Mouse (Mus musculus) ovary, postnatal 14 days (tissue): ENCODE results near the gene Gpd1.

Experiments
- DNase-seq: peaks from one replicate; pipeline ENCODE4 v3.0.0; 2022; ENCODE audit warnings: low spot score

Gene Gpd1

GRCm38 (mm10) chr15:99701999-99702900 lies 15.1 kb upstream of the Gpd1 start, which contains the start of gene Smarcd1:
Gene Smarcd1, plus strand, starts transcription at chr15:99702129.
- peak; percentile 97 for DNase-seq

GRCm38 (mm10) chr15:99703104-99703503 lies 14.2 kb upstream of the Gpd1 start:
- DNase-seq: no peak

DNA sequence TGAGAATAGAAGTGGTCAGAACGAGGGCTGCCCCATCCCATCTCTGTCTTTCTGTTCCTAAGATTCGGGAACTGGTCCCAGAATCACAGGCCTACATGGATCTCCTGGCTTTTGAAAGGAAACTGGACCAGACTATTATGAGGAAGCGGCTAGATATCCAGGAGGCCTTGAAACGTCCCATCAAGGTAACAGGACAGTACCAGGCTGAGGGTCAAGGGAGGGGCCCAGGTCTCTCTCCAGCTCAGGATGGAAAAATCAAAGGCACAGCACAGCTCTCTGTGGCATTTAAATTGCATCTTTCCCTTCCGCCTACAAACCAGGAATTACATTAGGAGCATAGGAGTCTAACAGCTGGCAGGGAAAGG lies 13.7 kb upstream of the Gpd1 start:
- DNase-seq: no peak

GRCm38 (mm10) chr15:99704041-99704681 lies 13.2 kb upstream of the Gpd1 start:
- no peak for DNase-seq

DNA sequence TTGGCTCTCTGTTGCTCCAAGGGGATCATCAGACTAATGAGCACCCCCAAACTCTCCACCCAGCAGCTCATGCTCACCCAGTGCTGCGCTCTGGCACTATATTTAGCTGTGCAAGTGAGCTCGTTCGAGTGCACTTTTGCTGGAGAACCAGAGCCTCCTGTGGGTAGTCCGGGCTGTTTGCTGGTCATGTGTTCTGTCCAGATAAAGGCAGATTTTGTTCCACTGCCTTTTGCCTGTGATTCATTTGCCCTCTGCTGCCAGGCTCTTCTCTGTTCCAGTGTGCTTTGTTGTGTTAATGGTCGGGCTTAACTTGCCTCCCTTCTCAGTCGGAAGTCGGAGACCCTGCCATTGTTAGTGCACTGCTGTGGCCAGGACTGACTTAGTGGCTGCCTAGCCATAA lies 12.4 kb upstream of the Gpd1 start:
- DNase-seq: no peak

- DNase-seq: no peak
Measured at GRCm38 (mm10) chr15:99705440-99706048, 11.8 kb upstream of the Gpd1 start, which contains the start of gene Gm17349. Gene Gm17349, minus strand, starts transcription at chr15:99705490.

DNA sequence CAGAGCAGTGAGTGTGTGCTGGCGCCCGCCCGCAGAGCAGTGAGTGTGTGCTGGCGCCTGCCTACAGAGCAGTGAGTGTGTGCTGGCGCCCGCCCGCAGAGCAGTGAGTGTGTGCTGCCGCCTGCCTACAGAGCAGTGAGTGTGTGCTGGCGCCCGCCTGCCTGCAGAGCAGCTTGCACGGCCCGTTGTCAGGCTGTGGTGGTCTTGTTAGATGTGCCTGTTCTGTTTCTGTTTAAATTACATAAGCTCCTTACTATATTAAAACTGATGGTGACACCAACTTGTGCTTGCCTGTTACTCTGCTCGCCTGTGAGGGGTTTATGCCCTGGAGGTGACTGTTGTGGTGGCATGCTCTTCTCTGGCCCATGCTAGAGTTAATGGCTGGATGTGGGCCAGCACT lies 9.1 kb upstream of the Gpd1 start:
- DNase-seq: no peak

DNA sequence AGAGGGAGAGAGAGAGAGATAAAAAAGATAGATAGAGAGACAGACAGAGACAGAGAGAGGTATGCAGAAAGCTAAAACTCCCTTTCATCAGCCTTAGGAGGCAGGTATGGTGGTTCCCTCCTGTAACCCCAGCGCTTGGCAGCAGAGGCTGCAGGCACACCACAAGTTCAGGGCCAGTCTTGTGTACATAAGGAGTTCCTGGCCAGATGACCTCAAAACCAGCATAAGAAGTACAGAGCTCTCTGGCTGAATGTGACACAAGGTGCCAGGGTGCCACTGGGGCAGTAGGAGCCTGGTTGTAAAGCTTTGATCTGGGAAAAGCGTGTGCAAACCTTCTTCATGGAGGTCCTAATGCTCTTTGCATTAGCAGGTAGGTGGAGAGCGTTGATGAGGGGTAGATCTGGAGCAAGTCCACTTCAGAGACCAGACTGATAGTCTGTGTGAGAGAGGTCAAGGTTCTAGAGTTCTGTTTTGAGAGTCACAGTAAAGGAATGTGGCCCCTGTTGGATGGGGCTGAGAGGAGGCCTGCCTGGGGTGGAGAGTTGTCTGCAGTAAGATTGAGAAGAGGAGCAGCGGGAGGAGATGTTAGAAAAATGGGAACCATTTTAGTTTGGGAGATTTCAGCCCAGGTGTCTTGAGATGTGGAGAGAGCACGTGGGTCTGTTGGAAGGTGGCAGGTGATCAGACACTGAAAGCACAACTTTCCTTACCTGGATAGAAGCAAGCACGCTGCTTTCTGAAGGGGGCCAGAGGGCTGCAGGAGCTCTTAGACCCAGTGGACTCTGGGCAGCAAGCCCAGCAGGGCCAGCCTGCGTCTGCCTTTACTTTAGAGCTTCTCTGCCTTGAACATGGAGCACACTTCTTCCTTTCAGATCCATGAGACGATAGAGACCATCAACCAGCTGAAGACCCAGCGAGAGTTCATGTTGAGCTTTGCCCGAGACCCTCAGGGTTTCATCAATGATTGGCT lies 6.8 kb upstream of the Gpd1 start:
- DNase-seq: no peak

- DNase-seq: no peak
Measured at GRCm38 (mm10) chr15:99711491-99711890, 5.8 kb upstream of the Gpd1 start.

DNA sequence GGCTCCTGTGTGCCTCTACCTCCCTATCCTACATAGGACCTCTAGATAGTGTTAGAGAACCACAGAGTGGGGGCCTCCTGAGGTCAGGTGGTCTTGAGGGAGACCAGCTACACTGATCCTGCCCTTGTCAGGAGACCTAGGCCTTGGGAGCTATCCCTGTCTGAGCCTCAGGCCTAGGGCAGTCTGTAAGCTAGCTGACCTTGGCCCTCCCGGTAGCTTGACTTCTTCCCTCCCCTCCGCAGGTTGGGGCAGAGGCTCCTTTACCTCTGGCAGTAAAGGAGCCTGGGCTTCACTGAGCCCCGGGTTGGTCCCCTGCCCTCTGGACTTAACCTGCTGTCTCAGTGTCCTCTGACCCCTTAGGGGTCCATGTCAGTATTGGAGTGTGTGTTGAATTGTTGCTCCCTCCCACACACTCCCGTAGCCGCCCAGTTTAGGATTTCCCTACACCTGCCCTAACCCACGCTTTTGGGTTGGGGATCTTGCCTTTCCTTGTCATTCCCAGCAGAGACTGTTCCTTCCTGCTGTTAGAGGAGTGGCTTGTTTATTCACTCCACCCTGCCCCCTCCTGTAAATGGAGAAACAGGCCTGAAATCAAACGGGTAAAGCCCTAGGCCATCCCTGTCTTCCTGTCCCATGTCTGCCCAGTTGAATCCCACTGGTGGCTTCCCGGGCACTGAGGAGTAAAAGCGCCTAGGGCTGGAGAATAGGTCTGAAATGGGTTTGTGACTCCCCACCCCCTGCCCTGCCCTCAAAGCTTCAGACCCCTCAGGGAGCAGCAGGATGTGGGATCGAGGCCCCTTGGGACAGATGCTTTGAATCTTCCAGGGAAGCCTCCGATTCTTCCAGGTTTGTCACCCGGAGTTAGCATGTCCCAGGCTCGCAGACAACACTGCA lies 4.4 kb upstream of the Gpd1 start:
- no peak for DNase-seq

DNA sequence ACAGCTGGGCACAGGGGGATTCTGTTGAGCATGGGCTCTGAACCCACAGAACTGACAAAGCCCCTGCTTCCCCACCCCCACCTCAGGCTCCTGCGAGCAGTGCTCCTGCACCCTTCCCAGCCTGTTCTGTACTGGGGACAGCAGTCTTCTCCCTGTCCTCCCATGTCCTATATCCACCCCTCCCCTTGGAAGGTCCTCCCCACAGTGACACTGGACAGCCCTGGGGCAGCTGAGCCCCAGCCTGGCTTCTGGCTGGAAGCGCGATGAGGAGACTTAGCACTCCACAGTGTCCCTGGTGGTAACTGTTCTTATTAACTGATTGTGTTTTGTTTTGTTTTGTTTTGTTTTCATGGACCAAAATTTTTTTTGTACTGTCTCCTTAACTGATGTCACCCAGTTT lies 3.7 kb upstream of the Gpd1 start:
- no peak for DNase-seq

DNA sequence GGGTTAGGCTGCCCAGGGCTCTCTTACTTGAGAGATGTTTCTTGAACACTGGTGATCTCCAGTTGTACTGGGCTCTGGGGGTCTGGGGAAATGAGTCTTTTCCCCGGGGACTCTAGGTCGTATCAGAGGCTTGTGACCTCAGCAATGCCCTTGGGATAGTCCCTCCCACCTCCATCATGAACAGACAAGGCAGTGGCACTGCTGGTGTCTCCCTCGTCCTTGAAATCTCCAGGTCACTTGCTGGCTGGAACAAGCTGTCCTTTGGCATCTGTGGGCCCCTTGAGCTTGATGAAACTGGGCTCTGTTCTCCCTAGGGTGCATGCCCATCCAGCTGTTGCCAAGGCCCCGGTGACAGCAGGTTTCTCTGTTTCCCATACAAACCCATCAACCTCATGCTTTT lies 3.1 kb upstream of the Gpd1 start:
- DNase-seq: no peak

- peak; percentile 69 for DNase-seq
Measured at GRCm38 (mm10) chr15:99714858-99715257, 2.5 kb upstream of the Gpd1 start.

DNA sequence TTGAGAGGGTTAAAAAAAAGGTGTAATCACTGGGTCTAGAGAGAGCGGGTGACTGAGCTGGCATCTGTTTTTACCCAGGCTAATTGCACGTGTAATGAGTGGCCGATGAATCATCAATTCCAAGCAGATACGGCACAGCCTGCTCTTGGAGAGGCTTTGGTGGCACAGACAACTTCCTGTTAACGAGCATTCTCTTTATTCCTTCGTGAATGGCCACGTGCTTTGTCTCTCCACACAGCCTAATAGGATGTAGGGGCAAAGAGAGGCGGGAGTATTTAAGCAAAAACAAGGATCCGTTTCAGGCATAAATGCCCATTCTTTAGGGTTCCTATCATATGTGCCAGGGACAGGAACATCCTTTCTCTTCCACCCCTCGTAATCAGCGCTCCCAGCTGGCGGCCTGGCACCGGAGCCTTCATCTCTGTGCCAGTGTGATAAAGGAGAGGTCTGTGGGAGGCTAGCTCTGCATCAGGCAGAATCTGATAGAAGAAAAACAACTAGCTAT lies 1.9 kb upstream of the Gpd1 start:
- DNase-seq: no peak

DNA sequence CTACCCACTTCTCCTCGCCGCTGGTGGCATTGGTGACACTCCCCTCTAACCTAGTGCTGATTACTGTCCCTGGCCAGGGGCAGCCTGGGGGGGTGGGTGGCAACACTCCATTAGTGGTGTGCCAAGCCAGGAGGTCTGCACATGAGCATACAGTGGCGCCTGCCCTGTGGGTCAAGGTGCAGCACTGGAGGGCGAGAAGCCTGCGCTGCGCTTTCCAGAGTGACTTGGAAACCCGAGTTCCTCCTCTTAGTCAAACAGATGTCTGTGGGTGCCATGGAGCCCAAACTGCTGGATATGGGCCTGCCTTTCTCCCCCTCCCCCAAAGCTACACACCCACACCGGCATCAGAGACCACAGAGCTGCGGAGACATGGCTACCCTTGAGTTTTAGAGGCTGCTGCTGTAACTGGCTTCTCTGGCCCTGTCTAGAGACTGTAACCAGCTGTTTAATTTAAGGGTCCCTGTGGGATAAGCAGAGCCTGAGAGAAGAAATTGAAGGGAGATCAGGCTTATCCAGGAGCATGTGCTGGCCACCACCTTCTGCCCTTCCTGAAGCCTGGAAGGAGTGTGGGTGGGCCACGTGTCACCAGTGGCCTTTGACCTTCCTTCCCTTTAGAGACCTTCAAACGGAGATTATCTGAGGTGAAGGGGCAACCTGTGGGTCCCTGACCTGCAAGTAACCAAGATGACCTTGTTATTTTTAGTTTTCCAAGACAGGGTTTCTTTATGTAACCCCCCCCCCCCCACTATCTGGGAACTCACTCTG lies 1.2 kb upstream of the Gpd1 start:
- no peak for DNase-seq

DNA sequence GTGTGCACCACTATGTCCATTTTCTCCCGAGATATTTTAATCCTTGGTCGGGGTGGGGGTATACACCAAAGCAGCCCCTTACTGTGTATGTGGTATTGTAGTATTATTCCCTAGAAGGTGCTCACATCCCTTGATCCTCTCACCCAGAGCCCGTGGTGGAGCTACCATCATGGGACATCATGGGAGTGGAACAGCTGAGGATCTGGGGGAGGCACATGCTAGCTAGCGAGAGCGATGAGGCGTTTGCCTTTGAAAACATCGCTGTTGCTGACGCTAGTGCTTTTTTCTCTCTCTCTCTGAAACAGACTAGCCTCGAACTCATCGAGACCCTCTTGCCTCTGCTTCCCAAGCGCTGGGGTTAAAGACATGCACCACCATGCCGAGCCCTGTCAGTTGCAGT lies 501 bp upstream of the Gpd1 start:
- DNase-seq: no peak

GRCm38 (mm10) chr15:99718461-99719021 lies 1.2 kb downstream of the Gpd1 start:
- no peak for DNase-seq

GRCm38 (mm10) chr15:99719865-99720264 lies 2.5 kb downstream of the Gpd1 start:
- DNase-seq: no peak

DNA sequence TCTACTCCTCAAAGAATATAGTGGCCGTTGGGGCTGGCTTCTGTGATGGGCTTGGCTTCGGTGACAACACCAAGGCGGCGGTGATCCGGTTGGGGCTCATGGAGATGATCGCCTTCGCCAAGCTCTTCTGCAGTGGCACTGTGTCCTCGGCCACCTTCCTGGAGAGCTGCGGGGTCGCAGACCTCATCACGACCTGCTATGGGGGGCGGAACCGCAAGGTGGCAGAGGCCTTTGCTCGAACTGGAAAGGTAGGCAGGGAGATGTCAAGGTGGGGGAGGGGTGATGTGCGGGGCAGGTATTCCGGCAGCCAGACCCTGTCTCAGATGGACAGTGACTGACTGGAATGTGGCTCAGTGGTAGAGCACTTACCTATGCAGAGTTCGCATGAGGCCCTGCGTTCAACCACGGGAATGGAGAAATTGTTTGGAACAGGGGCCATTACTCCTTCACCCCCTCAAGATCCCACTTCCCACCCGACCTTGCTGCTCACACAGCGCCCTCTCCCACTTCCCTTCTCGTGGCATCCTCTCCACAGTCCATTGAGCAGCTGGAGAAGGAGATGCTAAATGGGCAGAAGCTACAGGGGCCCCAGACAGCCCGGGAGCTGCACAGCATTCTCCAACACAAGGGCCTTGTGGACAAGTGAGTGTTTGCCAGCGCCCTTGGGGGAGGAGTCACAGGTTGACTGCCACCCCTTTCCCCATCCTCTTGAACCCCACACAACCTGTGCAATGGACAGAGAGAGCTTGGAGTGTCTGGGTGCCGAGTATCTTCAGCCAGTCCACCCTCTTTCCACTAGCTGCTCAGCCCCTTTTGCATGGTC lies 4.8 kb downstream of the Gpd1 start:
- DNase-seq: no peak
